Mouse (Mus musculus) R1 (cell line): Measurements from ENCODE around the gene Tomm7.
"Not testable (repeated sequence)": the region's sequence is repeated elsewhere in the genome, so short reads cannot be mapped to it uniquely, and the experiment has no call there.

Source experiments
- DNase-seq: peaks from one replicate; pipeline ENCODE4 v3.0.0-alpha.2; 2018; ENCODE audit warnings: low read depth, low spot score

The Tomm7 gene

GRCm38 (mm10) chr5:23852916-23853315 is 9.0 kb upstream of the Tomm7 start:
- DNase-seq: peak; percentile 64

- DNase-seq: peak; percentile 26
These were observed 7.2 kb upstream of the Tomm7 start for GRCm38 (mm10) chr5:23851160-23851555.

- DNase-seq: peak; percentile 90
These were observed 6.6 kb upstream of the Tomm7 start for GRCm38 (mm10) chr5:23850345-23851159.

DNA sequence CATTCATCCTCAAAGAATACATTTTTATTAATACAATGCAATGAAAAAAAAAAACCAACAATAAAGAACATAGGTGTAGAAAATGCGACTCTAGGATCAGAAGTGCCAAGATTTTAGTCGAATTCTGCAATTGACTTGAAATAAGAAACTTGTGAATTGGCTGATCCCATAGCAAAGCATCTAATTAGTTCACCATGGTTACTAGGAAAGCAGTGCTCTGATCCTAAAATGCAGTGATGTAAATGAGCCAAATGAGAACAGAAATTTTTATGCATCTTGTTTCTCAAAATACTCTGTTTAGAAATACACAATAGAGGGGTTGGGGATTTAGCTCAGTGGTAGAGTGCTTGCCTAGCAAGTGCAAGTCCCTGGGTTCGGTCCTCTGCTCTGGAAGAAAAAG is 1.2 kb upstream of the Tomm7 start:
- DNase-seq: peak; percentile 0

GRCm38 (mm10) chr5:23844531-23844841 is 525 bp upstream of the Tomm7 start:
- no peak for DNase-seq

GRCm38 (mm10) chr5:23838158-23838557 is 5.8 kb downstream of the Tomm7 start:
- peak; percentile 49 for DNase-seq

- not testable (repeated sequence) for DNase-seq
These were observed 8.3 kb downstream of the Tomm7 start for GRCm38 (mm10) chr5:23835691-23836090.

- no peak for DNase-seq
These were observed 12.8 kb downstream of the Tomm7 start for GRCm38 (mm10) chr5:23830897-23831752.

DNA sequence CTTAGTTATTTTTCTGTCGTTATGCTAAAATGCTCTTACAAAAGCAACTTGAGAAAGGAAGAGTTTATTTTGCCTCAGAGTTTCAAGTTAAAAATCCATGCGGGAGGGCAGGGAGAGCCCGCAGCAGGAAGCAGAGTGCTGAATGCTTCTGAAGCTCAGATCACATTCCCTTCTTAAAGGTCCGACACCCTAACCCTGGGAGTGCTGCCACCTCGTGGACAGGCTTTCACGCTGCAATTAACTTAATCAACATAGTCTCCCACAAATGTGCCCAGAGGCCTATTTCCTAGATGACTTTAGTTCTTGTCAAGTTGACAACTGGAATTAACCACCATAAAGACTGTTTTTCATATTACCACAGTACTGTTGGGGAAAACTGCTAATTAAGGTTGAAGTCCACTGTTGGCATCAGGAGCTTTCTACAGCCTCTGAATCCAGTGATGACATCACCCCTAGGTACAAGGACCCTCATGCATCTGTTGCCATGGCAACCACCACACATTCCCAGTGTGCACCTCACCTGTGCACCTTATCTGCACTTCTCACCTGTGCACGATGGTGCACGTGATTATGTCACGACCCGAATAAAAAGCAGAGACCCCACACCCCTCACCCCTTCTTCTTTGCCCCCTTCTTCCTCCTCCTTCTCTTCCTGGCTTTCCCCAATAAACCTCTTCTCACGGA is 17.5 kb downstream of the Tomm7 start:
- peak; percentile 90 for DNase-seq

GRCm38 (mm10) chr5:23824171-23824733 is 19.7 kb downstream of the Tomm7 start:
- DNase-seq: peak; percentile 68

- DNase-seq: no peak
These were observed 21.7 kb downstream of the Tomm7 start for GRCm38 (mm10) chr5:23822306-23822705.

DNA sequence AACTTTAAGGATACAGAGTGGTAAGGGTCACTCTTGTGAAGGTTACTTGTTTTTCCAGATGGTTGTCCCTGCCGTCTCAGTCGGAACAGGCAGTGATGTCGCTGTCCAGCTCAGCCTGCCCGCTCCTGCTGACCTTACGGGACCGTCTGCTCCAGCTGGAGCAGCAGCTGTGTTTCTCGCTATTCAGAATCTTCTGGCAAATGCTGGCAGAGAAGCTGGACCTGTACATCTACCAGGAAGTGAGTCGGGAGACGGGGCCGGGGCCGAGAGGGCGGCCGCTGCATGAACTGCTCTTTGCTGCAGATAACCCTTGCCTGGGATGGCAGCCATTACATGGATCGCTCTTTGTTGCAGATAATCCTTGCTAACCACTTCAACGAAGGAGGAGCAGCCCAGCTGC is 27.3 kb downstream of the Tomm7 start:
- DNase-seq: no peak

DNA sequence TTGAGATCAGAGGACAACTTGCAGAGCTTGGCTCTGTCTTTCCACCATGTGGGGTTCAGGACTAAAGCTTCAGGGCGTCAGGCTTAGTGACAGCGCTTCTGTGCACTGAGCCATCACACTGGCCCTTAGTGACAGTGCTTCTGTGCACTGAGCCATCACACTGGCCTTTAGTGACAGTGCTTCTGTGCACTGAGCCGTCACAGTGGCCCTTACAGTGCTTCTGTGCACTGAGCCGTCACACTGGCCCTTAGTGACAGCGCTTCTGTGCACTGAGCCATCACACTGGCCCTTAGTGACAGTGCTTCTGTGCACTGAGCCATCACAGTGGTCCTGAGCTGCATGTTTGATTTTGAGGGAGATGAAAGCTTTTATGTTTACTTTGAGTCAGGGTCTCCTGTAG is 29.1 kb downstream of the Tomm7 start:
- no peak for DNase-seq

DNA sequence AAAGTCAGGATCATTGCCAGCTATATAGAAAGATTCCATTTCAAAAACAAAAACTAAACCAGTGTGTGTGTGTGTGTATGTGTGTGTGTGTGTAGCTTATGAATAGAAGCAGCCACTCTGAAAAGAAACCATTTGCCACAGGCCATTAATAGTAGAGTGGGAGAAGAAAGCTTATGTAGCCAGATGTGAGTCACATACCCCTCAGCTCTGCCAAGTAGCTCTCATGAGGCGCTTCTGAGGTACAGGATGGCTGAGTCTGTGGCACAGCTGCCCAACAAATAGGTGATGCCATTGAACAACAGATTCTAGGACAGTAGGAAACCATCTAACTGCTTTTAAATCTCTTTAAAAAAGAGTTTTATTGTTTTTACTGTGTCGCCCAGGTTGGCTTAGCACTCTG is 51.2 kb downstream of the Tomm7 start:
- DNase-seq: no peak

GRCm38 (mm10) chr5:23789078-23789612 is 54.8 kb downstream of the Tomm7 start:
- no peak for DNase-seq
